Mouse (Mus musculus) embryonic facial prominence, embryonic 15.5 days (tissue): ENCODE results near the gene Ncam2. TPM values are rescaled to one million over a fixed set of nuclear protein-coding genes. Genes with fewer than 3 reads are reported as not detected.

Experiments
- ATAC-seq: fragments of 200-750 bp; cut with Nextera tagmentation; 2 replicates; pipeline ENCODE4 v1.8.0; 2017; ENCODE audit warnings: low read depth, moderate TSS enrichment; ENCODE audit not compliant: insufficient number of reproducible peaks, low FRiP score, low TSS enrichment
- H3K27ac ChIP-seq: fragments of 300-500 bp; sonication (generic); replicated peaks from 2 replicates; pipeline ENCODE4 v1.5.1; 2015; ENCODE audit warnings: mild to moderate bottlenecking, inconsistent platforms
- H3K27me3 ChIP-seq: fragments of 300-500 bp; sonication (generic); 2 replicates; pipeline ENCODE4 v1.6.1; 2015; ENCODE audit warnings: inconsistent platforms
- H3K36me3 ChIP-seq: fragments of 300-500 bp; sonication (generic); 2 replicates; pipeline ENCODE4 v1.6.1; 2015; ENCODE audit warnings: mild to moderate bottlenecking, inconsistent platforms
- H3K4me1 ChIP-seq: fragments of 300-500 bp; sonication (generic); 2 replicates; pipeline ENCODE4 v1.6.1; 2015; ENCODE audit warnings: inconsistent platforms
- H3K4me2 ChIP-seq: fragments of 300-500 bp; sonication (generic); replicated peaks from 2 replicates; pipeline ENCODE4 v1.6.1; 2015; ENCODE audit warnings: mild to moderate bottlenecking, inconsistent platforms
- H3K4me3 ChIP-seq: fragments of 300-500 bp; sonication (generic); replicated peaks from 2 replicates; pipeline ENCODE4 v1.5.1; 2015; ENCODE audit warnings: mild to moderate bottlenecking, inconsistent platforms
- H3K9ac ChIP-seq: fragments of 300-500 bp; sonication (generic); 2 replicates; pipeline ENCODE4 v1.6.1; 2015; ENCODE audit warnings: inconsistent platforms
- H3K9me3 ChIP-seq: fragments of 300-500 bp; sonication (generic); replicated peaks from 2 replicates; pipeline ENCODE4 v1.6.1; 2016; ENCODE audit warnings: inconsistent platforms
- WGBS: fragments of 180-500 bp; shearing (Covaris S2); methylation state at CpG from one replicate; pipeline ENCODE4 v1.1.7; 2015; 5-methylcytosine and 5-hydroxymethylcytosine counted together
- polyA plus RNA-seq: library from polyadenylated mRNA; unstranded; fragments of >200 nt; fragmentation: Nextera tagmentation; extraction: Ambion mirVana; gene quantifications from 2 replicates; pipeline ENCODE4 v1.2.1, GENCODE M21; 2015

Gene Ncam2
- polyA plus RNA-seq, 1 experiment from 2014 or later = 3.4 TPM

DNA sequence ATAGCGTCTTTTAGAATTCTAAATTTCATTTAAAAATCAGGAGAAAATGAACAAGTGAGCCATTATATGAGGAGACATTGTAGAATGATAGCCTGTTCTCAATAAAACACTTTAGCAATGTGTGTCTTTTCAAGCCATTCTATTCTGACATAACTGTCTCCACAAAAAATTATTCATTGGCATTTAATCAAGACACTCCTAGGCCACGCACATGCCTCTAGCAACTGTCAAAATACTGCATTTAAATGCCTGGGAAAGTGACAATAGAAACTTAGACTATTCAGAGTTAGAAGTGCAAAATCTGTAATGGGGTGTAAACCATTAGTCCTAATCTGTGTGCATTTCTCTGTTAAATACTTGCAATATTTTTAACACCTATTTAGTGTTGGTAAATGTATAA lies 456.1 kb downstream of the Ncam2 start:
- no peak for ATAC-seq
- H3K9me3 ChIP-seq = no peaks in the 10 kb centered on the region
- no peak overlapping the region for H3K27ac ChIP-seq
- no peak overlapping the region for H3K4me2 ChIP-seq
- H3K9ac ChIP-seq = no peak overlapping the region
- no peaks in the 10 kb centered on the region for H3K36me3 ChIP-seq
- 70% methylated on average over 2 of the region's 2 CpGs for WGBS
- no peaks in the 10 kb centered on the region for H3K27me3 ChIP-seq
- no peak overlapping the region for H3K4me3 ChIP-seq
- H3K4me1 ChIP-seq = no peaks in the 10 kb centered on the region

DNA sequence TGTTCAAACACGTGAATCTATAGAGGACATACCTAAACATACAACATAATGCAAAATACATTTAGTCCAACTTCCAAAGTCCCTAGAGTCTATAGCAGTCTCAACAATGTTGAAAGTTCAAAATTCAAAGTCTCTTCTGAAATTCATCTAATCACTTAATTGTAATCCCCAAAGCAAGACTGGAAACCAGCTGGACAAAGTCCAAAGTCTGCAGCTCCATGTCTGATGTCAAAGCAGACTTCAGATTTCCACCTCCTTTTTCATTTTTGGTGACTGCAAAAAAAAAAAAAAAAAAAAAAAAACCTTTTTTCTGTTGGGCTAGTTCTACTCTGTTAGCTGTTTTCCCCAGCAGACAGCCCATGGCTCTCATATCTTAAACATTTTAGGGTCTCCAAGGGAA lies 473.4 kb downstream of the Ncam2 start:
- no peaks in the 10 kb centered on the region for H3K27me3 ChIP-seq
- no peak overlapping the region for H3K4me3 ChIP-seq
- no peak overlapping the region for H3K9ac ChIP-seq
- no peaks in the 10 kb centered on the region for H3K36me3 ChIP-seq
- ATAC-seq = no peak
- WGBS = 74% methylated on average over 1 of the region's 1 CpGs
- H3K9me3 ChIP-seq = no peaks in the 10 kb centered on the region
- H3K27ac ChIP-seq = no peak overlapping the region
- H3K4me2 ChIP-seq = no peak overlapping the region
- no peaks in the 10 kb centered on the region for H3K4me1 ChIP-seq

DNA sequence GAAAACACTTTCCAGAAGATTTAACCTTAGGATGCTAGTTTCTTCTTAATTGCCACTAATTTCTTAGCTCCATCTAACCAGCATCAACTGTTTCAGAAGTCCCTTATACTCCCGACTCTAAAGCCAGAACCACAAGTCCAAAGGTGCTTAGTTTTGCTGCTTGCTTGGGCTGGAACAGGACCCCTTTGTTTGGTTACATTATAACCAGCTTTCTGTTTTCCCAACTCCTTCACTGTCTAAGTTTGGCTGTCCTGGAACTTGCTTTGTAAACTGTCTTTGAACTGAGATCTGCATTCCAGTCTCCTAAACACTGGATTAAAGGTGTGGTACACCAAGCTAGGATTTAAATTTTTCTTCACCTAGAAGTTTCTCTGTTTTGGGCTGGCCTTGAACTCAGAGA lies 475.0 kb downstream of the Ncam2 start:
- H3K27ac ChIP-seq = no peak overlapping the region
- H3K4me2 ChIP-seq = no peak overlapping the region
- 59% methylated on average over 1 of the region's 1 CpGs for WGBS
- H3K27me3 ChIP-seq = no peaks in the 10 kb centered on the region
- H3K4me3 ChIP-seq = no peak overlapping the region
- no peaks in the 10 kb centered on the region for H3K4me1 ChIP-seq
- no peak for ATAC-seq
- H3K9ac ChIP-seq = no peak overlapping the region
- no peaks in the 10 kb centered on the region for H3K9me3 ChIP-seq
- H3K36me3 ChIP-seq = no peaks in the 10 kb centered on the region
